Mouse (Mus musculus): Measurements from ENCODE around the gene Dhx8.

The Dhx8 gene

DNA sequence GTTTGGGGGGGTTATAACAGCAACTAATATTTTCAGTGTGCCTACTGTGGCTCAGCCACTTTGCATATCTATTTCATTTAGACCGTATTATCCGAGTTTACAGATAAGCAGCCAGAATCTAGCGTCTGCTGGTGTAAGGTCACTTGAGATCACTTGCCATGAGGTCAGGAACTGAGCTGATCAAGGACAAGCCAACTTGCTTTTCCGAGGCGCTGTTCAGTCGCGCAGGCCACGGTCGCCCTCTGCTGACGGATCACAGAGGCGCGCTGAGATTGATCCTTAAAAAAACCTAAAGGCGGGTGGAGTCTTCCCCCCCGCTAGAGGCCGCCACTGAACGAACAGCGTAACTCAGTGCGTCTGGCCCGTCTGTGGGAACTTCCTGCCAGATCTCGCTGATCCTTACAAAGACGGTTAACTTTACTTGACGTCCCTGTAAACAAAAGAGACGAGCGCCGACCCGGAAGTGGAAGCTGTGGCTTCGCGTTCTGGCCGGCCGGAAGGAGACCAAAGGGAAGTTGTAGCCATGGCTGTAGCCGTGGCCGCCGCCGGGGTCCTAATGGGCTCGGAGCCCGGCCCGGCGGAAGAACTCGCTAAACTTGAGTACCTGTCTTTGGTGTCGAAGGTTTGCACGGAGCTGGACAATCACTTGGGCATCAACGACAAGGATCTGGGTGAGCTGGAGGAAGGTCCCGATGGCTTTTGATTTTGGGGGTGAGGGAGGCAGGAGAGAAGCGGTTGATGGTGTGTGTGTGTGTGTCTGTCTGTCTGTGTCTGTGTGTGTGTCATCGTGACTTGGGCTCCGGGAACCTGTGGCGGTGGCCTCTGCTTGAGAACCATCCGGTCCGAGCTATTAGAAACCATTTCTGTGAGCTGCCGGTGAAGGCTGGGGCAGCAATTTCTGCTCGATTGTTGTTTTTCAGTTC is at the start of gene Dhx8:
Dhx8 (plus strand) TSS at position 402 of the 923 bp plus-strand sequence.
- DNase-seq (ENCODE audit: low read depth in 1 of 2, low spot score in 2 of 2) = peak; percentile 93 to 96

DNA sequence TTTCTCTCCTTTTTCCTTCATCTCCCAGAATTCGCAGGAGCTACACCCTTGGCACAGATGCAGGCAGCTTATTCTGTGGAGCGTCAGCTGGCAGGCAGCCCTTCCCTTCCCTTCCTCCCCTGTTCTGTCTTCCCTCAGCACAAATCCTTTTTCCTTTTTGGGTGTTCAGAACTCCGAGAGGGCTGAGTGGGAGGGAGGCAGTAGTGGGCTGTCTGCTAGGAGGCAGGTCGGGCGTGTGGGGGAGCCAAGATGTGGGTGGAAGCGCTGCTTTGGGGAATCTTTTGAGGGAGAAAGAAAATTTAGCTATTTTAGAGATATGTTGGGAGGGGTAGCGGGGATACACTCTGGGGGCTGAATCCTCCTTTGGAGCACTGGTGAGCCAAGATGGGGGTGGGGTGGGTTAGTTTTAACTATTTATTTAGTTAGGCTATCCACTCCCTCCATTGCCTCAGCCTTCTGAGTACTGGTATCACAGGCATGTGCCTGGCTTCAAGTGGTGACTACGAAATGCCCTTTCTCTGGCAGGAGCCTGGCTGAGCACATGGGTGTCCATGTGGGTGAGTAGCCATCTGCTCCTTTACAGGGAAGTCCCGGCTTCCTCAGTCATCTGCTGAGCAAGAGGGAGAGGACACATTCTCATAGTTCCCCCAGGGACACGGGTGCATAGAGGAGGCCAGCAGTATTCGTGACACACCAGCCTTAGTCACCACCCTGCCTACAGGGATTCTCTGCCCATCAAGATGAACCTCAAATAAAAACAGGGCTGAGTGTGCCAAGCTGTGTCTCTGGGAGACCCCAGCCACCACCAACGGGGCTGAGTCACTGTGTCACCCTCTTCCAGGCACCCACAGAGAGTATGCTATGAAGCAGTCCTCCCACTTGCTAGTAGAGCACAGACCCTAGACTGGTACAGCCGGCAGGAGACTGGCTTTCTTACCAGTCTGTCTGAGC is 45.1 kb upstream of the Dhx8 start:
- no peak for DNase-seq (ENCODE audit: low read depth in 1 of 2, low spot score in 2 of 2)

DNA sequence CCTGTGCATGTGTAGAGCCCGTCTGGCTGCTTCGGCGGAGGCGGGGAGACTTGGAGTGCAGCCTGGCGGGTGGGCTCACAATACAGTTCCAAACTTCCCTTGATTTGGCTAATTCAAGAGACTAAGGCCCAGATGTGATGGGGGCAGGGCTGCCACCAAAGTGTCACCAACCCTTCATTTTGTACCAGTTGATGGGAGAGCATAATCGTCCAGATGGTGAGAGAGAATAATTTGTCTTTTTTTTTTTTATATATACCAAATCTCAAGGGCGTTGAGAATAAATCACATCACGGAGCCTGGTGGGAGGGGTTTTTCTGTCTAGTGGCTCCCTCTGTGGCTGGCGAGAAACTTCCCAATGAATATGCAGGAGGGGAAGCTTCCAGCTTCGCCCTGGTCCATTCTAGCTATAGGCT is 43.0 kb upstream of the Dhx8 start:
- DNase-seq (ENCODE audit: low read depth in 1 of 2, low spot score in 2 of 2) = no peak

GRCm38 (mm10) chr11:101690326-101690725 is 42.4 kb upstream of the Dhx8 start:
- DNase-seq (ENCODE audit: low read depth in 1 of 2, low spot score in 2 of 2) = no peak

DNA sequence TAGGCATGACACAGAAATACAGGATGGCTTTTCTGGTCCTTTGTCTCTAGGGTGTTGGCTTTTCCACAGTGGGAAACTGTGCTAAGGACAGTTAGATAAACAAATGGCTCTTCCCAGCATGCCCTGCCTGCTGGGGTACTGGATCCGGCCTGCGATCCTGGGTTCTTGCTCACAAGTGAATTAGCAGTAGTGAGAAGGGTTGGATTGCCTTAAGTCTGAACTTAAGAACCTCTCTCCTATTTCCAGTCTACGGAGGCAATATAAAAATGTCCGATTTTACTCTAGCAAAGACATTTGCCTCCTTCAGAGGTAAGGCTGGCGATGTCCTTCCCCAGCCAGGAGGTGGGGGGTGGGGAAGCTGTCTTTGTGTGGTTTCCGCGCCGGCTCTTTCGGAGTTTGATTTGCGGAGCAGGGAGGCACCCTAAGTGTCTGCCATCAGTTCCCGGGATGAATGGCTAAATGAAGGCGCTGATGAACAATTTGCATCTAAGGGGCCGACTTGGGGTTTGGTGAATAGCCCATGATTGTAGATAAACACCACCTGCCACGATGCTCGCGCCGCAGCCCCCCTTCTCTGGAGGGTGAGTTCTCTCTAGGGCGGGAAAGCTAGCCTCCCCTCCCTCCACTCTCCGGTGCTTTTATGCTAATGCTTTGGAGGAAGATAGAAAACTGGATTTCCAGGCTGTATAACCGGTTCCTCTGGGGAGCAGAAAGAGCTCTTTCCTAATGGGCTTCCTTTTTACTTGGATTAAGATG is 36.6 kb upstream of the Dhx8 start:
- DNase-seq (ENCODE audit: low read depth in 1 of 2, low spot score in 2 of 2) = no peak

- DNase-seq (ENCODE audit: low read depth in 1 of 2, low spot score in 2 of 2) = no peak
Observed at GRCm38 (mm10) chr11:101697156-101697861, 35.4 kb upstream of the Dhx8 start.

- DNase-seq (ENCODE audit: low read depth in 1 of 2, low spot score in 2 of 2) = no peak
Observed at GRCm38 (mm10) chr11:101698114-101698513, 34.6 kb upstream of the Dhx8 start.

- no peak for DNase-seq (ENCODE audit: low read depth in 1 of 2, low spot score in 2 of 2)
Observed at GRCm38 (mm10) chr11:101699556-101699955, 33.2 kb upstream of the Dhx8 start.

DNA sequence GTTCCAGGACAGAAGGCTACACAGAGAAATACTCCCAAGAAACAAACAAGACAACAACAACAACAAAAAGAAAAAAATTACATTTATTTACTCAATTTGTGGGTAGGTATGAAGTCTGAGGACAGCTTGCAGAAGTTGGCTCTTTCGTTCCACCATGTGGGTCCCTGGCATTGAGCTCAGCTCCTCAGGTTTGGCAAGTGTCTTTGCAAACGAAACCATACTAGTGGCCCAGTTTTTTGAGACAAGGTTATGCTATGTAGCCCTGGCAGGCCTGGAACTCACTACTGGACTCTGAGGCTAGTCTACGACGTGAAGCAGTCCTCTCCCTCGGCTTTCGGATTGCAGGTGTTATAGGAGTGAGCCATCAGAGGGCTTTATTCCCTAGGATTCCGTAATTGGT is 32.7 kb upstream of the Dhx8 start:
- no peak for DNase-seq (ENCODE audit: low read depth in 1 of 2, low spot score in 2 of 2)

- DNase-seq (ENCODE audit: low read depth in 1 of 2, low spot score in 2 of 2) = no peak
Observed at GRCm38 (mm10) chr11:101700446-101700845, 32.3 kb upstream of the Dhx8 start.

- no peak for DNase-seq (ENCODE audit: low read depth in 1 of 2, low spot score in 2 of 2)
Observed at GRCm38 (mm10) chr11:101704081-101704480, 28.6 kb upstream of the Dhx8 start.

- no peak for DNase-seq (ENCODE audit: low read depth in 1 of 2, low spot score in 2 of 2)
Observed at GRCm38 (mm10) chr11:101706764-101707448, 25.8 kb upstream of the Dhx8 start.

DNA sequence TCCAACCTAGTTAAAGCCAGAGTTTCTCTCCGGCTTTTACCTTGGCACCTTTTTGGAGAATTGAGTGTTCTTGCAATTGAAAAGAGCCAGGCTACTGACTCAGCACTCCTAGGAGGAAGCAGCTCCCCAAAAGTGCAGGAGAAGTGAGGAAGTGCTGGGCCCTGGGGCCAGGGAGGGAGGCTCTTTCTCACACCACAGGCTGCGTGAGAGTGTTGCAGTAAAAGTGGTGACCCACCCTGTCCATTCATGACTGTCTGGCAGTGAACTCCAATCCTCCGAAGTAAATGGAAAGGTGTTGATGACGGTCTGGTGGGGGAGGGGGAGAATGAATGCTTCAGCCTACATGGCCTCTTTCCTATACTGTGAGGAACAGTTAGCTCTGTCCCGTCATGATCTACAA is 24.2 kb upstream of the Dhx8 start:
- peak; percentile 12 to 13 for DNase-seq (ENCODE audit: low read depth in 1 of 2, low spot score in 2 of 2)

DNA sequence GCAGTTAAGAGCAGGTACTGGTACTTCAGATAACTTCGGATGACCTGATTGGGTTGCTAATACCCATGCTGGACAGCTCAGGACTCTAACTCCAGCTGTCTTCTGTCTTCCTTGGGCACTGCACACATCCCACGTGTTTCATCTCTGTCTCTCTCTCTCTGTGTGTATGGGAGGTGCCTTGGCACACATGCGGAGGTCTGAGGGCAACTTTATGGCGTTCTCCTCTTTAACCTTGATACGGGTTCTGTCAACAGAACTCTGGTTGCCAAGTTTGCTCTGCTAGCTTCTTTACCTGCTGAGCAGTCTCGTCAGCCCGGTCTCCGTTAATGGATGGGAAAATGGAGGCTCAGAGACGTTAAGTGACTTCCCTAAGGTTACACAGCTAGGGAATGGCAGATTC is 19.9 kb upstream of the Dhx8 start:
- no peak for DNase-seq (ENCODE audit: low read depth in 1 of 2, low spot score in 2 of 2)

- DNase-seq (ENCODE audit: low read depth in 1 of 2, low spot score in 2 of 2) = no peak
Observed at GRCm38 (mm10) chr11:101714012-101714411, 18.7 kb upstream of the Dhx8 start.

DNA sequence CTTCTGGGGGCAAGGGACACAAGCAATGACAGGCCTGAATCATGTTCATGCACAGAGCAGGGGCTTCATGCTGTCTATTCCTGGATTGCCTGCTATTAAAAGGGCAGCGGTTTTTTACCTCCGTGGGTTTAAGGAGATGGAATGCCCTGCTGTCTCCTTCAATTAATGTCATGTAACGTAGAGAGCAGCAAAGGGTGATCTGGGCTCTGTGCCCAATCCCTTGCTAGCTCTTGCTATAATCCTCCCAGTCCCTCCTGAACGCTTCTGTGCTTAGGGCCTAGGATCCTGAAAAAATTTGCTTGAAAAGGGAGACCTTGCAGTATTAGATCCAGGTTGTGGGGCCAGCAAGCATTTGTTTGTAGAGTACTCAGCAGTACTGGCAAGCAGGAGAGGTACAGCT is 14.4 kb upstream of the Dhx8 start:
- DNase-seq (ENCODE audit: low read depth in 1 of 2, low spot score in 2 of 2) = no peak

DNA sequence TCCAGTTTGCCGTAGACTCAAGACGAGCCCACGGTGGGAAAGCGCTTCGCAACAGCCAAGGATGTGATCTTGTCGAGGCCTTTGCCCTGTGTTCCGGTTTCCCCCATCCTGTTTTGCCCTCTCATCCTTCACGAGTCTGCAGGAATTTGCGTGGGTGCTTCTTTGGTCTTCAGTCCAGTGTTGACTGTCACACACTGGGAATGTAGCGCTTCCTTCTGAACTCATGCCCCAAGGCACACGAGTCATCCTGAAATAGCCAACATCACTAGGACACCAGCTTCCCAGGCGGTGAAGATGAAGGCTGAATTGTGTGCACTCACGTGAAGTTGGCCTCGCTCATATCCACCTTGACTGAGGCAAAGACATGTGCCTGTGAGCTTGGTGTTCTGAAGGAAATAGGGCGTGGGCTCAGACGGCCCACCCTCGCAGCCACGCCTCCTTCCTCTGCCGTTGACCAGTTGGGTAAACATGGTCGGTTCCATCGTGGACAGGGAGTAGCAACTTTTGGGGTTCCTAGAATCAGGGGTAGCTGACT is 12.7 kb upstream of the Dhx8 start:
- no peak for DNase-seq (ENCODE audit: low read depth in 1 of 2, low spot score in 2 of 2)

GRCm38 (mm10) chr11:101725043-101725442 is 7.7 kb upstream of the Dhx8 start:
- no peak for DNase-seq (ENCODE audit: low read depth in 1 of 2, low spot score in 2 of 2)

GRCm38 (mm10) chr11:101726765-101727164 is 6.0 kb upstream of the Dhx8 start:
- no peak for DNase-seq (ENCODE audit: low read depth in 1 of 2, low spot score in 2 of 2)

DNA sequence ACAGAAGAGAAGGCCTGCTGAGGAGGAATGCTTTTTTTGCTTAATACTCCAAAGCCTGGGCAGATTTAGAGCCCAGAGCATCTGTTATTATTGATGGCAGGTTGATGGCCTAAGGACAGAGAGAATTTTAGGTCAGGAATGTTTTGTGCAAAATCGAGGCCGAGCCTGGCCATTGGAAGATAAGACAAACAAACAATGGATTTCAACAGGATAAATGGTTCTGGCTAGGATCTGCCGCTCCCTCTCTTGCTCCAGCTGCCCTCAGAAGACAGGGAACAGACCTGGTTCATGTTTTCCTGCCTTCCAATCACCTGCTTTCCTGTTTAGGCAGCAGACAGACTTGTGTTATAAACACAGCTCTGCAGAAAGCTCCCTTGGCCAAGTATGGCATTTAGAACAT is 3.4 kb upstream of the Dhx8 start:
- no peak for DNase-seq (ENCODE audit: low read depth in 1 of 2, low spot score in 2 of 2)
